ENCODE assay signal across 17 mouse cellular contexts in genomic region chr17:86494895-86495294, GRCm38 (mm10). TPM values are rescaled to one million over a fixed set of nuclear protein-coding genes. Genes with fewer than 3 reads are reported as not detected.
DNase-seq lines count a peak whose midpoint lies in the region; ATAC-seq and TF ChIP-seq lines count a peak whose summit lies in the region.
"Had no signal": no experiment of that assay in that cellular context is flagged by ENCODE, and none has a peak within 500 bp of the region (broad histone marks: within the 10 kb centered on the region; RNA-seq: fewer than 3 reads in every experiment).

No protein-coding gene starts in this region.

- H3K27ac ChIP-seq in kidney, embryonic 15.5 days: peak overlapping the region; percentile 66
- H3K27ac ChIP-seq in kidney, embryonic 14.5 days (ENCODE audit: low read depth, low read length): no peak overlapping the region
- H3K27ac ChIP-seq in liver, embryonic 14.5 days: no peak overlapping the region
- H3K27ac ChIP-seq: heart, embryonic 15.5 days; limb, embryonic 15.5 days had no signal

- H3K9me3 ChIP-seq in kidney, embryonic 15.5 days (replicated peaks): no peaks in the 10 kb centered on the region
- no peaks in the 10 kb centered on the region for H3K9me3 ChIP-seq in kidney, embryonic 14.5 days (ENCODE audit: control insufficient read depth, low read length)
- H3K9me3 ChIP-seq in liver, embryonic 14.5 days (ENCODE audit: control insufficient read depth, low read length): no peaks in the 10 kb centered on the region
- H3K9me3 ChIP-seq: heart, embryonic 15.5 days; limb, embryonic 15.5 days had no signal

- ATAC-seq in kidney, embryonic 15.5 days (replicated peaks; ENCODE audit: low FRiP score): no peak
- ATAC-seq in kidney, embryonic 14.5 days (ENCODE audit: low FRiP score, low TSS enrichment): no peak
- peak; percentile 78 for ATAC-seq in common myeloid progenitor, adult 5-6 weeks (replicated peaks; ENCODE audit: low read depth, poor library complexity, severe bottlenecking)
- peak; percentile 33; the same call in 1 of the 2 replicates for ATAC-seq in liver, embryonic 14.5 days (ENCODE audit: insufficient read depth)
- ATAC-seq: forebrain, postnatal 0 days; hindbrain, embryonic 16.5 days had no signal

- H3K4me1 ChIP-seq in kidney, embryonic 15.5 days: peaks cover 25% of the 10 kb centered on the region
- H3K4me1 ChIP-seq in kidney, embryonic 14.5 days (ENCODE audit: control insufficient read depth, insufficient read depth, low read length): peaks cover 7% of the 10 kb centered on the region; the same call in 1 of the 2 replicates
- H3K4me1 ChIP-seq in liver, embryonic 14.5 days (replicated peaks; ENCODE audit: control insufficient read depth in 2 of 2, insufficient read depth in 2 of 2, low read length in 1 of 2): peaks cover 0 to 19% of the 10 kb centered on the region in 2 experiments; a peak in 2 of 4 replicates

- H3K4me3 ChIP-seq in kidney, embryonic 15.5 days (replicated peaks): no peak overlapping the region
- no peak overlapping the region for H3K4me3 ChIP-seq in kidney, embryonic 14.5 days (ENCODE audit: low read length)
- H3K4me3 ChIP-seq in liver, embryonic 14.5 days (ENCODE audit: insufficient read depth in 1 of 2, low read depth in 2 of 2, low read length in 2 of 2): no peak overlapping the region
- H3K4me3 ChIP-seq: heart, embryonic 15.5 days; limb, embryonic 15.5 days had no signal

- peak; percentile 41 for DNase-seq in A20 (ENCODE audit: low read depth, low spot score)
- DNase-seq in liver, embryonic 14.5 days (ENCODE audit: low read depth in 3 of 3, low spot score in 3 of 3): peak in 1 of 3 experiments; percentile 9
- no peak for DNase-seq in cerebellum, postnatal 10 days
- no peak for DNase-seq in kidney, postnatal 25 days
- no peak for DNase-seq in thymus, postnatal 0 days (ENCODE audit: low spot score)
- DNase-seq: cerebellum, adult 9-10 months; forebrain, postnatal 0 days; gastrocnemius, postnatal 25 days; lung, postnatal 36 days; midbrain, embryonic 14.5 days had no signal

- no peak for TF ChIP-seq CTCF in liver, embryonic 14.5 days (IDR thresholded peaks at IDR 0.05; ENCODE audit: low read depth)

- TF ChIP-seq EP300 in liver, embryonic 14.5 days (IDR thresholded peaks at IDR 0.05; ENCODE audit: low read depth): no peak

- 56% methylated on average over 6 of the region's 6 CpGs for WGBS in kidney, embryonic 15.5 days
- 50% methylated on average over 6 of the region's 6 CpGs for WGBS in kidney, embryonic 14.5 days
- WGBS in liver, embryonic 14.5 days (ENCODE audit: insufficient replicate concordance): 8% methylated on average over 6 of the region's 6 CpGs

- H3K9ac ChIP-seq in kidney, embryonic 15.5 days: no peak overlapping the region
- H3K9ac ChIP-seq in kidney, embryonic 14.5 days (ENCODE audit: low read depth, low read length): no peak overlapping the region
- no peak overlapping the region for H3K9ac ChIP-seq in liver, embryonic 14.5 days (replicated peaks)
- H3K9ac ChIP-seq: forebrain, postnatal 0 days; heart, embryonic 15.5 days; limb, embryonic 15.5 days had no signal

- H3K4me2 ChIP-seq in kidney, embryonic 15.5 days: no peak overlapping the region
- no peak overlapping the region for H3K4me2 ChIP-seq in kidney, embryonic 14.5 days (replicated peaks; ENCODE audit: low read depth, low read length)
- H3K4me2 ChIP-seq in liver, embryonic 14.5 days (ENCODE audit: low read depth): no peak overlapping the region
- H3K4me2 ChIP-seq: heart, embryonic 15.5 days; limb, embryonic 15.5 days had no signal

- peaks cover 3% of the 10 kb centered on the region; the same call in 1 of the 2 replicates for H3K36me3 ChIP-seq in kidney, embryonic 15.5 days
- H3K36me3 ChIP-seq in kidney, embryonic 14.5 days (ENCODE audit: control insufficient read depth, insufficient read depth, low read length): no peaks in the 10 kb centered on the region
- no peaks in the 10 kb centered on the region for H3K36me3 ChIP-seq in liver, embryonic 14.5 days (replicated peaks; ENCODE audit: control insufficient read depth, insufficient read depth, low read depth)
- H3K36me3 ChIP-seq: G1E; heart, embryonic 15.5 days had no signal

- no peaks in the 10 kb centered on the region for H3K27me3 ChIP-seq in kidney, embryonic 15.5 days
- H3K27me3 ChIP-seq in kidney, embryonic 14.5 days (ENCODE audit: control insufficient read depth, insufficient read depth, low read length): no peaks in the 10 kb centered on the region
- H3K27me3 ChIP-seq in liver, embryonic 14.5 days (ENCODE audit: control insufficient read depth, insufficient read depth, low read length): no peaks in the 10 kb centered on the region
- H3K27me3 ChIP-seq: heart, embryonic 15.5 days; limb, embryonic 15.5 days had no signal

RNA-seq across cellular contexts. Expression of gene Gm10309, which starts 10.1 kb away (rescaled TPM):
- 0.30 and 0.31 TPM in 2 replicates for polyA plus RNA-seq in kidney, embryonic 15.5 days (2015; fragmentation: Nextera tagmentation; extraction: Ambion mirVana)
- 0.31 and 0.43 TPM in 2 replicates for polyA plus RNA-seq in kidney, embryonic 14.5 days (2014; fragmentation: Nextera tagmentation; extraction: Ambion mirVana)
- total RNA-seq in common myeloid progenitor, adult 5-6 weeks (2017): not detected in 2 replicates
- not detected in 2 replicates for polyA plus RNA-seq in liver, embryonic 14.5 days (2012; rRNA removed)
- 0.06 TPM in 1 of 2 replicates, not detected in the other for polyA plus RNA-seq in liver, embryonic 14.5 days (2014; fragmentation: Nextera tagmentation; extraction: Ambion mirVana)
- polyA plus RNA-seq in thymus, postnatal 0 days (2015; fragmentation: Nextera tagmentation; extraction: Ambion mirVana): 0.10 TPM in 1 of 2 replicates, not detected in the other
- total RNA-seq: forebrain, postnatal 0 days; gastrocnemius, postnatal 25 days had no signal
- polyA plus RNA-seq: G1E had no signal

Comparison
In these comparisons a context has a peak if more than half of its experiments do, and no peak if none do; other contexts are left out.
1. ATAC-seq: peak in common myeloid progenitor, adult 5-6 weeks (single experiment) and liver, embryonic 14.5 days (single experiment); none in kidney, embryonic 15.5 days (single experiment) and kidney, embryonic 14.5 days (single experiment).